Mouse (Mus musculus): Measurements from ENCODE around the gene Limch1. TPM values are rescaled to one million over a fixed set of nuclear protein-coding genes. Genes with fewer than 3 reads are reported as not detected.

The Limch1 gene
- polyA plus RNA-seq, 1 experiment = 15.7 TPM

DNA sequence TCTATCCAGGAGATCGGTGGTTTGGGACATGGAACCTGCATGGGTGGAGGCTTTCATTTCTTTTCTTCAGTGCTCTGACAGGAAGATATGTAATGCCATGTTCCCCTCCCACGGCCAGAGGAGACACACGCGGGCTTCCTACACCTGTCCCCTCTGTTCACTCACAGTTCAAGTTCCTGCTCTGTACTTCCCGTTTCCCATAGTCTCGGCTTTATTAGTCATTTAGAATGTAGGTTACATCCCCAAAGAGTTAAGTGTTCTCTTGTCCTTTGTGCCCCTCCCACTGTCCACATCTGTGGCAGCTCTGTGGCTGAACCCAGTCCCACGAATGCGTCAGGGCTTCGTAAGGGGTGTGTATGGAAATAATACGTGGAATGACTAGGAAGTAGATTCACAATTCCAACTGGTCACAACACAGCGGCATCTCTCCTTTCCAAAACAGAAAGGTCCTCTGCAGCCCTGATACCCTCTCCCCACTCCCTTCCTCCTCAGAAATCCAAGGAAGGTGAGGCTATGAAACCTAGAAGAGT lies 126.0 kb downstream of the Limch1 start:
- no peak overlapping the region for H3K4me3 ChIP-seq (ENCODE audit: low read depth, low read length)
- TF ChIP-seq POLR2A (IDR thresholded peaks at IDR 0.05; ENCODE audit: insufficient read depth, low read length) = no peak
- TF ChIP-seq CTCF (IDR thresholded peaks at IDR 0.05; ENCODE audit: low read depth, low read length) = no peak
- TF ChIP-seq EP300 (IDR thresholded peaks at IDR 0.05; ENCODE audit: insufficient read depth, low read depth, low read length) = no peak
- no peaks in the 10 kb centered on the region for H3K9me3 ChIP-seq (replicated peaks; ENCODE audit: control insufficient read depth, insufficient read depth, low read length, poor library complexity, severe bottlenecking)
- no peak overlapping the region for H3K27ac ChIP-seq (ENCODE audit: insufficient read depth, low read length)
- H3K27me3 ChIP-seq (ENCODE audit: control insufficient read depth, insufficient read depth, low read length, poor library complexity, severe bottlenecking) = no peaks in the 10 kb centered on the region
- no peaks in the 10 kb centered on the region for H3K4me1 ChIP-seq (ENCODE audit: control insufficient read depth, insufficient read depth, low read length)
- H3K9ac ChIP-seq (ENCODE audit: low read depth, poor library complexity, severe bottlenecking) = no peak overlapping the region
- no peaks in the 10 kb centered on the region for H3K36me3 ChIP-seq (ENCODE audit: control insufficient read depth, insufficient read depth, low read length, poor library complexity, severe bottlenecking)

DNA sequence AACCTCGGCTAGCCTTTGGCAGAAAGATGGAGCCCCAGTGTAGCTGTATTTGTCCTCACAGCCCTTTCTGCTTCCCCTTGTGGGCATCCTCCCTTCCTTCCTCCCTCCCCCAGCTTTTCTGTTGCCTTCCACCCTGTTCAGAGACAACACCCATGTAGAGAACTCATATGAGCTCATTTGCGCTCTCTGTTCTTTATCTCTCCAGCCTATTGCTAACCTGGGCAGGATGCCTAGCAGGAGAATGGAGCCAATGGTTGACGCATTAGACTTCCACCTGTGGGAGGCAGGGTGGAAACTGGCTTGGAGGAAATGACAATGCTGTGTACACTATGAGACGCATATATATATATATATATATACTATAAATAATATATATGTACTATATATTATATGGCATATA lies 126.4 kb downstream of the Limch1 start:
- H3K9ac ChIP-seq (ENCODE audit: low read depth, poor library complexity, severe bottlenecking) = no peak overlapping the region
- H3K9me3 ChIP-seq (replicated peaks; ENCODE audit: control insufficient read depth, insufficient read depth, low read length, poor library complexity, severe bottlenecking) = no peaks in the 10 kb centered on the region
- H3K27ac ChIP-seq (ENCODE audit: insufficient read depth, low read length) = no peak overlapping the region
- H3K4me1 ChIP-seq (ENCODE audit: control insufficient read depth, insufficient read depth, low read length) = no peaks in the 10 kb centered on the region
- TF ChIP-seq CTCF (IDR thresholded peaks at IDR 0.05; ENCODE audit: low read depth, low read length) (no peak), POLR2A (IDR thresholded peaks at IDR 0.05; ENCODE audit: insufficient read depth, low read length) (no peak), EP300 (IDR thresholded peaks at IDR 0.05; ENCODE audit: insufficient read depth, low read depth, low read length) (no peak)
- H3K4me3 ChIP-seq (ENCODE audit: low read depth, low read length) = no peak overlapping the region
- no peaks in the 10 kb centered on the region for H3K36me3 ChIP-seq (ENCODE audit: control insufficient read depth, insufficient read depth, low read length, poor library complexity, severe bottlenecking)
- H3K27me3 ChIP-seq (ENCODE audit: control insufficient read depth, insufficient read depth, low read length, poor library complexity, severe bottlenecking) = no peaks in the 10 kb centered on the region

GRCm38 (mm10) chr5:66872681-66873080 lies 127.1 kb downstream of the Limch1 start:
- Histone ChIP-seq H3K27ac (ENCODE audit: insufficient read depth, low read length) (no peak overlapping the region), H3K4me3 (ENCODE audit: low read depth, low read length) (no peak overlapping the region), H3K27me3 (ENCODE audit: control insufficient read depth, insufficient read depth, low read length, poor library complexity, severe bottlenecking) (no peaks in the 10 kb centered on the region), H3K9ac (ENCODE audit: low read depth, poor library complexity, severe bottlenecking) (no peak overlapping the region), H3K36me3 (ENCODE audit: control insufficient read depth, insufficient read depth, low read length, poor library complexity, severe bottlenecking) (no peaks in the 10 kb centered on the region), H3K9me3 (replicated peaks; ENCODE audit: control insufficient read depth, insufficient read depth, low read length, poor library complexity, severe bottlenecking) (no peaks in the 10 kb centered on the region), H3K4me1 (ENCODE audit: control insufficient read depth, insufficient read depth, low read length) (no peaks in the 10 kb centered on the region)
- TF ChIP-seq EP300 (IDR thresholded peaks at IDR 0.05; ENCODE audit: insufficient read depth, low read depth, low read length) (no peak), CTCF (IDR thresholded peaks at IDR 0.05; ENCODE audit: low read depth, low read length) (no peak), POLR2A (IDR thresholded peaks at IDR 0.05; ENCODE audit: insufficient read depth, low read length) (no peak)

- Histone ChIP-seq H3K27ac (ENCODE audit: insufficient read depth, low read length) (no peak overlapping the region), H3K4me1 (ENCODE audit: control insufficient read depth, insufficient read depth, low read length) (no peaks in the 10 kb centered on the region), H3K4me3 (ENCODE audit: low read depth, low read length) (no peak overlapping the region), H3K9me3 (replicated peaks; ENCODE audit: control insufficient read depth, insufficient read depth, low read length, poor library complexity, severe bottlenecking) (no peaks in the 10 kb centered on the region; the same call in 1 of the 2 replicates), H3K27me3 (ENCODE audit: control insufficient read depth, insufficient read depth, low read length, poor library complexity, severe bottlenecking) (no peaks in the 10 kb centered on the region), H3K36me3 (ENCODE audit: control insufficient read depth, insufficient read depth, low read length, poor library complexity, severe bottlenecking) (no peaks in the 10 kb centered on the region), H3K9ac (ENCODE audit: low read depth, poor library complexity, severe bottlenecking) (no peak overlapping the region)
- TF ChIP-seq POLR2A (IDR thresholded peaks at IDR 0.05; ENCODE audit: insufficient read depth, low read length) = no peak
- TF ChIP-seq CTCF (IDR thresholded peaks at IDR 0.05; ENCODE audit: low read depth, low read length) = no peak
- no peak for TF ChIP-seq EP300 (IDR thresholded peaks at IDR 0.05; ENCODE audit: insufficient read depth, low read depth, low read length)
Observed at GRCm38 (mm10) chr5:66876018-66876805, 130.6 kb downstream of the Limch1 start.

DNA sequence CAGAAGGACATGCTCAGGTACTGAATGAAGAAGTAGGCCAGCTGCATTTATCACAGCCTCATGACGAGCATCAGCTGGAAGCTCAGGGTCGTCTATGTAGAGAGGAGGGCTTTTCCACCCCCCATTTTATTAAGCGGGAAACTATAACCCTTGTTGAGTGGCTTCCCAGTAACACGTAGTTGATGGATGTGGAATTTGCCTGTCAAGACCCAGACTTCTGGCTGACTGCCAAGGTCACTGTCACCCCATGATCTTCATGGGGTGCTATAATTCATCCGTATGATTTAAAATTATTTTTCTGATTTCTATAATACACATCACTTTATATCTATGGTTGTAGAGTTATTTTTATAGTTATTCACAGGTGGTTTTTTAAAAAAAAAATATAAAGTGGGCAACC lies 131.4 kb downstream of the Limch1 start:
- TF ChIP-seq EP300 (IDR thresholded peaks at IDR 0.05; ENCODE audit: insufficient read depth, low read depth, low read length) (no peak), CTCF (IDR thresholded peaks at IDR 0.05; ENCODE audit: low read depth, low read length) (no peak), POLR2A (IDR thresholded peaks at IDR 0.05; ENCODE audit: insufficient read depth, low read length) (no peak)
- no peak overlapping the region for H3K27ac ChIP-seq (ENCODE audit: insufficient read depth, low read length)

DNA sequence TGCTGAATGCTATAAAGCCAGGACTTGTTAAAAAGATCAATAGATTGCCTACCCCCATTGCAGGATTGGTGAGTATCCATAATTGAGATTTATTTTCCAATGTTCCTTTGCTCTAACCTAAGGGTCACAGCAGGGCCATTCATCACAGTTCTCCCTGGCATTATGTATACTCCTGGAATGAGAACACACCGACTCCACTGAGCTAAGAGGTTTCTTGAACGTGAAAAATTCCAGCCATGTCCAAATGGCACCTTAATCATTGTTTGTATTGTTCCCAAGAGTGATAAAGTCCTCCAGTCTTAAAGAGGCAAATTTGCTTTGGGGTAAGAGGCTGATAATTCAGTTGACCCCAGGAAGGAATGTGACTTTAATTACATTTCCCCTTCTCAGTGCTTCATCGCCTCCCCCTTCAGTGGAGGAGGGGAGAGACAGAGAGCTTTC lies 136.3 kb downstream of the Limch1 start:
- TF ChIP-seq CTCF (IDR thresholded peaks at IDR 0.05; ENCODE audit: low read depth, low read length) (no peak), POLR2A (IDR thresholded peaks at IDR 0.05; ENCODE audit: insufficient read depth, low read length) (no peak), EP300 (IDR thresholded peaks at IDR 0.05; ENCODE audit: insufficient read depth, low read depth, low read length) (no peak)
- Histone ChIP-seq H3K9ac (ENCODE audit: low read depth, poor library complexity, severe bottlenecking) (no peak overlapping the region), H3K36me3 (ENCODE audit: control insufficient read depth, insufficient read depth, low read length, poor library complexity, severe bottlenecking) (no peaks in the 10 kb centered on the region), H3K27me3 (ENCODE audit: control insufficient read depth, insufficient read depth, low read length, poor library complexity, severe bottlenecking) (no peaks in the 10 kb centered on the region), H3K4me1 (ENCODE audit: control insufficient read depth, insufficient read depth, low read length) (no peaks in the 10 kb centered on the region), H3K9me3 (replicated peaks; ENCODE audit: control insufficient read depth, insufficient read depth, low read length, poor library complexity, severe bottlenecking) (no peaks in the 10 kb centered on the region; the same call in 1 of the 2 replicates), H3K27ac (ENCODE audit: insufficient read depth, low read length) (no peak overlapping the region), H3K4me3 (ENCODE audit: low read depth, low read length) (no peak overlapping the region)

More for the DNA sequence above, 131.4 kb downstream of the Limch1 start:
- Histone ChIP-seq H3K4me1 (ENCODE audit: control insufficient read depth, insufficient read depth, low read length) (no peaks in the 10 kb centered on the region), H3K36me3 (ENCODE audit: control insufficient read depth, insufficient read depth, low read length, poor library complexity, severe bottlenecking) (no peaks in the 10 kb centered on the region), H3K9ac (ENCODE audit: low read depth, poor library complexity, severe bottlenecking) (no peak overlapping the region), H3K4me3 (ENCODE audit: low read depth, low read length) (no peak overlapping the region), H3K9me3 (replicated peaks; ENCODE audit: control insufficient read depth, insufficient read depth, low read length, poor library complexity, severe bottlenecking) (no peaks in the 10 kb centered on the region; the same call in 1 of the 2 replicates), H3K27me3 (ENCODE audit: control insufficient read depth, insufficient read depth, low read length, poor library complexity, severe bottlenecking) (no peaks in the 10 kb centered on the region)
